Mouse (Mus musculus) layer of hippocampus, adult 2 months (tissue): ENCODE measurements around the gene Pex14. TPM values are rescaled to one million over a fixed set of nuclear protein-coding genes. Genes with fewer than 3 reads are reported as not detected.
"Not testable (repeated sequence)": the region's sequence is repeated elsewhere in the genome, so short reads cannot be mapped to it uniquely, and the experiment has no call there.

Source experiments
- DNase-seq, 2 experiments: peaks; one replicate each; pipeline ENCODE4 v3.0.0; 2022; ENCODE audit warnings: low spot score in 2 of 2
- H3K27ac ChIP-seq: fragments of 200-600 bp; 2 replicates; pipeline ENCODE4 v1.8.1; 2022
- H3K4me3 ChIP-seq: fragments of 200-600 bp; 2 replicates; pipeline ENCODE4 v1.8.1; 2022; ENCODE audit warnings: mild to moderate bottlenecking
- CTCF ChIP-seq: fragments of 200-600 bp; conservative IDR thresholded peaks from 2 replicates; pipeline ENCODE4 v1.8.1; 2022; ENCODE audit warnings: antibody characterized with exemption, mild to moderate bottlenecking, moderate library complexity
- total RNA-seq, 2 experiments: library from RNA; stranded (reverse); gene quantifications; 2 replicates each; pipeline ENCODE4 v1.2.3; 2021

The Pex14 gene
- total RNA-seq, 2 experiments from 2014 or later: 47.8 to 48.5 TPM

DNA sequence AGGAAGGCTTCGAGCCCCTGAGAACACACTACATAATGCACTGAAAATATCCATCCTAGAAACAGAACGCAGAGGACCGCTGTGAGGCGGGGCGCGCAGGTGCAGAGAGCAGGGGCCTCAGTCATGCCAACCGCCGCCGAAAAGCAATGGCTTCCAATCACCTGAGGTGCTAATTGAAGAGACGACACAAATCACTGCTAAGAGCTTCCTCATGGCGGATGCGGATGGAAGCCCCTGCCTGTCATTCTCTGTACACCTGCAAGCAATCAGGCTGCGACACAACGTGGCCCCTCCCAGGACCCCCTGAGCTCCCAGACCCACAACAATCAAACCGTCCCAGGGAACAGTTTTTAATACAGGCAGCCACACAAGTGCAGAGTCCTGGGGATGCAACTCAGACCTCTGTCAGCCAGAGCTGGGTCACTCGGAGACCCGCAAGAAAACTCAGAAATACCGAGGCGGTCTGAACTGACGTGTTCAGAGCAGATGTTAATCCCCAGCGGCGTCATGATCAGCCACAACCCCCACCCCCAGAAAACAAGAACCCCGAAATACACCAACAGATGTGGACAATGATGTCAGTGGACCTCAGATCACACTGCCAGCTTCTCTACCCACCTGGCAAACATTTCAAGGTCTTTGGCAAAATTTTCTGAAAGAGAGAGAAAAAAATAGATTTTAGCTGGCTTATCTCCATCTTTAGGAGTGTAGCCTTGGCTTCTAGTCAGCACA lies 31.5 kb upstream of the Pex14 start:
- H3K27ac ChIP-seq: no peak overlapping the region

DNA sequence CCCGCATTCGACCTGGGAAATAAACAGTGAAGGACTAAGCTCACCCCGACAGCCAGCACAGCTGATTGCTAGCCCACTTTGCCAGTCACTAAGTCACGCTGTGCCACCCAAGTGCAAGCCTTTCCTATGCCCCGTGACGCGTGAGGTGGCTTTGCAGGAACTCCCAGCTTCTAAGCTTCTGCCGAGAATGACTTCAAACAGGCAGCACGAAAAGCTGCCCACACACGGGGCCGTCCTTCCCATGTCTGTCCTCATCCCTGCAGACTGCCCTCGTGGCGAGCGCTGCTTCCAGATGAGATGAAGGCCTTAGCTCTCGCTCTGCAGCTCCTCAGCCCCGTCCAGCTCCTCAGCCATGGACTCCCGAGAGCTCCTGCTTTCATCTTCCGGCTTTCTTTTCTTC lies 28.8 kb upstream of the Pex14 start:
- no peak for TF ChIP-seq CTCF
- Histone ChIP-seq H3K4me3 (no peak overlapping the region), H3K27ac (no peak overlapping the region)
- DNase-seq: no peak

More for the DNA sequence above, 31.5 kb upstream of the Pex14 start:
- H3K4me3 ChIP-seq: no peak overlapping the region
- no peak for TF ChIP-seq CTCF
- DNase-seq: no peak

DNA sequence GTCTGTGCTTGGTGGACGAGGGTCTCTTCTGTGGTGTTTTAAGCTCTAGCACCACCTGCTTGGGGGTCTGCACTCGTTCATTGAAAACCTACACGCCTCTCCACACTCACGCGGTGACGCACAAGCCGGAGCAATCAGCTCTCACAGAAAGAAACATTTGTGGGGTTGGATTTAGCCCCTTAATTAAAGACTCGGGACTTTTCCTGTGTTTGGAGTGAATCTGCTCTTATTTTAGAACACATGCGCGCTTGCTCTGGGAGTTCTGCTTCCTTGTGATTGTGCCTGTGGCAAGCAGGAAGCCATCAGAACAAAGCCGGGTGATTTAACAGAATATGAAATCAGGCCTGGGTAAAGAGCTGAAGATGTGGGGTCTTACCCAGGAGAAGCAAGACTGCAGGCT lies 27.0 kb upstream of the Pex14 start, which contains the start of gene Cort:
Gene Cort (minus strand): TSS at position 101 of the 400 bp plus-strand sequence.
- Histone ChIP-seq H3K4me3 (no peak within 1 kb of the TSS), H3K27ac (no peak within 1 kb of the TSS)
- no peak for DNase-seq
- TF ChIP-seq CTCF: no peak

DNA sequence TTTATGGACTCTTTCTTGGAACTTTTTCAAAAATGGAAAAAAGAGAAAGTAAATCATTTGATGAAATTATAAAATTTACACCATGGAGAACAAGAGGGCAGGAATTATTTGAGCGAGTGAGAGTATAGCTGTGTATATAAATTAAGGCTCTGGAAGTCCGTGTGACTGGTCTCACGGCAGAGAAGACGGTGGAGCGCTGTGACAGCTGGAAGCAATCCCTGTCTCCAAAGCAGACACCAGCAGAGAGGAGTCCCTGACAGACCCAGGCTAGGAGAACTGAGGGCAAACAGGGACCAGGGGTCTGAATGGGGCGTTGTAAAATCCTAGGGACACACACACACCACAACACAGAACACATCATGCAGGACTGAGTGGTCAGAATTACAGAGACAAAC lies 26.4 kb upstream of the Pex14 start:
- DNase-seq: no peak
- TF ChIP-seq CTCF: no peak

DNA sequence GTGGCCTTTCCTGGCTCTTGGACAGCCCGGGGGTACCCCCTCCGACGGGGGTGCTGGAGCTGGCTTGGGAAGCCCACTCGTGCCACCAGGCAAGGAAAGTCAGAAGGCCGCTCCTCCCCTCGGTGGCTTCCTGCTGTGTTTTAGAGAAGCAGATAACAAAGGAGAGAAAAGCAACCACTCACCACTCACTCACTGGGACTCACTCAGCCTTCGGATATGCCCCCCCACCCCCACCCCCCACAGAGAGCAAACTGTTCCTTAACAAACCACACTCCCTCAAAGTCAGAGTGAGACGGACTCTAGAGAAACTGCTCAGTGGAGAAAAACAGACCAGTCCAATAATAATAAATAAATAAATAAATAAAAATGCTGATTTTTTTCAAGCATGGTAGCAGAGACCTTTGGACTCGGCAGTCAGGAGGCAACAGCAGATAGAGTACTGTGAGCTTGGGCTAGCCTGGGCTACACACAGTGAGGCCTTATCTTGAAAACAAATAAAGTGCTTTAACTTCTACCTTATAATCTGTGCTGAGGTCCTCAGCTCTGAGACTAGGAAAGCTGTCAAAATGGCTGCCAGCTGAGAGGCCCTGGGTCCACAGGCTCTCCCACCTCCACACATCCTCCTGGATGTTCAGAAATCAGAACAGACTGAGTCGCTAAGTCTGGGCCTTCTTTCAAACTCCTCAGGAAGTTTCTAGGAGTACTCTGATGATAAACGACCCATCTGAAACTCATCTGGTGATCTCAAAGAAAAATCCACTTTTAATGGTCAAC lies 25.9 kb upstream of the Pex14 start:
- TF ChIP-seq CTCF: no peak
- H3K27ac ChIP-seq: no peak overlapping the region
- no peak for DNase-seq
- no peak overlapping the region for H3K4me3 ChIP-seq

More for the DNA sequence above, 26.4 kb upstream of the Pex14 start:
- Histone ChIP-seq H3K4me3 (no peak overlapping the region), H3K27ac (no peak overlapping the region)

DNA sequence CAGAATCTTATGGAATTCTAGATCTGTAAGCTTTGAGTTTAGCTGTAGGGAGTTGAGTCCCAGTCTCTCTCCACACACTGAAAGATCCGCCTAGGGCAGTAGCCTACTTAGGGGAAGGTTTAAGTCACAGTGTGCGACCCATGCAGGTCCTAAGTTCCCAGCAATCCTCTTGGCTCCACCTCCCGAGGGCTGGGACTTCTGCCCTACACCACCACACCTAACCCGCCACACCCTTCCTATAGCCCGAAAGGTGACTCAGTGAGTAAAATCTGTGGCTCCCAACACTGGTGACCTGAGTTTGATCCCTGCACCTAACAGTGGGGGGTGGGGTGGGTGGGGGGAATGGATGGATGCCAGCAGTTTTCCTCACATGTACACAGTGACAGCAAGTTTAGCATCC lies 23.8 kb upstream of the Pex14 start:
- Histone ChIP-seq H3K4me3 (no peak overlapping the region), H3K27ac (no peak overlapping the region)
- TF ChIP-seq CTCF: no peak
- DNase-seq: no peak

DNA sequence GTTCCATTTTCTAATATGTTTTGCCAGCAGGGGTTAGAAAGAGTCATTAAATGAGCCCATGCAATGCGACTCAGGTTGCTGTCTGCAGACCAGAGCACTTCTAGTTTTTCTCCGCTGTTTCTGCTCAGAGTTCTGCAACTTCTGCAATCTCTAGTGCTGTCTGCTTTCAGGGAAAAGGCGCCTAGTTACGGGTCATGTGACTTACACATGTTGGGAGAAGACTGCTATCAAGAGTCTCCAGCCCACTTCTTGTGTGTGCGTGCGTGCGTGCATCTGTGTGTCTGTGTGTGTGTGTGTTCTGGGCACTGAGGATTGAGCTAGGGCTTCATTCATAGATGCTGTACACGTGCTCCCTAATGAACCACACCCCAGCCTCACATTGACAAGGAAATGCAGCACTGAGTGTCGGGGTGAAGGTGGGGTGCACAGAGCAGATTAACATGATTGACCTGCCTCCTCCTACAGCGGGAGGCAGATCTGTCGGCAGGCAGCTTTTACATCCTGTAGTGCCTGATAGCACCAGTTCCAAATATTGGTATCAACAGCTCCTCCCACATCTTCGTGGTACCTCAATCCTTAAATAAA lies 20.4 kb upstream of the Pex14 start:
- H3K4me3 ChIP-seq, DNase-seq, H3K27ac ChIP-seq: not testable (repeated sequence)

DNA sequence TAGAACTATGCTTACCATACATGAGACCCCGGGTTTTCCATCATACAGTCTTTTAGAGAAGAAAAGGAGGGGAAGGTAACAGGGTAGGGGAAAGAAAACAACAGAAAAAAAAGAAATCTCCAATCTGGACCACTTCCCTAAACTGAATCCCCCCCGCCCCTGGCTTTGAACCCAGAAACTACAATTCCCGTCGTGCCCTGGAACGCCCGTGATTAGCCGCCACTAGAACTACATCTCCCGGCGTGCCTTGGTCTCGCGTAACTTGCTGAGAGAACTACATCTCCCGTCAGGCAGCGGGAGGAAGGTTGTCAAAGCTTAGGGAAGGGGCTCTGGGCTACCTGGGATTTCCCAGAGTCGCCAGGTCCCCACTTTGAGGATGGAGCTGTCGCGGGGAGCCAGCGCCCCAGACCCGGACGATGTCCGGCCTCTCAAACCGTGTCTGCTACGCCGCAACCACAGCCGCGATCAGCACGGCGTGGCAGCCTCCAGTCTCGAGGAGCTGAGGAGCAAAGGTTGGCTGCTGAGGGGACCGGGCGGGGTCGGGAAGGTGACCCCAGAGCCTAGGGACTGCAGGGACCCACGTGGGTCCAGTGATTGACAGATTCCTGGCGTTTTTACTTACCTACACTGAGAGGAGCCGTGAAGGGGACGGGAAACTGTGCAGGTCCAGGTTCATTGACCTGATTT lies 4.3 kb upstream of the Pex14 start, which contains the start of gene Dffa:
Gene Dffa (plus strand): TSS at position 272 of the 687 bp plus-strand sequence.
- peak within 1 kb of the TSS; percentile 92 for H3K4me3 ChIP-seq
- TF ChIP-seq CTCF: peak; percentile 69
- peak; percentile 93 to 94 for DNase-seq
- H3K27ac ChIP-seq: peak within 1 kb of the TSS; percentile 84

DNA sequence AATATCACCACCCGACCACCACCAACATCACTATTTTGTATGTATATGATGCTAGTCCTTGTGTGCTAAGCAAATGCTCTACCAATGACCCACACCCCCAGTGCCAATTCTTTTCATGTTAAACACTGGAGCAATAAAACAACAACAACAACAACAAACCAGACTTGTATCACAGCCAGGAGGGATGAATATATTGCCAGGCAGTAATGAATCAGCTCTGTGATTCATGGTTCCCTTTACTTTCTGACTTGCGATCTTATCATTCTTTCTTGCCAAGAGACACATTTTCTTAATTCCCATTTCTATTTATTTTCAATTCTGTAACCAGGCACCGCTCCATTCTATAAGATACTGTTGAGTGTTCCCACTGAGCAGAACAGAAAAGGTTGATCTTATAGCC lies 1.8 kb upstream of the Pex14 start:
- H3K27ac ChIP-seq: no peak overlapping the region
- no peak for TF ChIP-seq CTCF
- no peak for DNase-seq

DNA sequence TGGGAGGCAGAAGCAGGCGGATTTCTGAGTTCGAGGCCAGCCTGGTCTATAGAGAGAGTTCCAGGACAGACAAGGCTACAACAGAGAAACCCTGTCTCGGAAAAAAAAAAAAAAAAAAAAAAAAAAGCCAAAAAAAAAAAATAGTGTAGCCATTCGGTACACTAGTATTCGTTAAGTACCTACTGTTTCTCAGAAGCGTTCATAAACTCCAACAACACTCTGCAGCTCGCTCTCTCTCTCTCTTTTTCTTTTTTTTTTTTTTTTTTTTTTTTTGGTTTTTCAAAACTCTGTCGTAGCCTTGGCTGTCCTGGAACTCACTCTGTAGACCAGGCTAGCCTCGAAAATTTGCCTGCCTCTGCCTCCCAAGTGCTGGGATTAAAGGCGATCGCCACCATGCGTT lies 773 bp upstream of the Pex14 start:
- DNase-seq, H3K27ac ChIP-seq, H3K4me3 ChIP-seq: not testable (repeated sequence)

More for the DNA sequence above, 1.8 kb upstream of the Pex14 start:
- H3K4me3 ChIP-seq: no peak overlapping the region

DNA sequence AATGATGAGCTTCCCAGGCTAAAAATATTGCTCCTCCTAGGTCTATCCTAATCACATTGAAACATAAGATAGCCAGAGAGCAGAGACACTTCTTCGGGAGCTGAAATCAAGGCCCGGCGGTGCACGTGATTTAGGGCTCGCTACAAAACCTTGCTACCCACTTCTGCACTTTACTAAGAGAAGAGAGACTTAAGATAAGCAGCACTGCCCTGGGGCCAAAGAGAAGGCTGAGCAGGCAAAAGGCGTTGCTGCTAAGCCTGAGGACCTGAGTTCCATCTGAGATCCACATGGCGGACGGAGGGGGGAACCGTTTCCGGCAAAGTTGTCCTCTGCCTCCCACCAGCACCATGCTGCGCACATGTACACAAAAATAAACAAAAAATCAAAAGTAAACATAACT lies 1.1 kb downstream of the Pex14 start:
- no peak for DNase-seq
- no peak for TF ChIP-seq CTCF
- peak overlapping the region; percentile 90 for H3K4me3 ChIP-seq
- H3K27ac ChIP-seq: 0 out of 2 replicates have a peak overlapping the region, but pooled peaks have one; percentile 95

DNA sequence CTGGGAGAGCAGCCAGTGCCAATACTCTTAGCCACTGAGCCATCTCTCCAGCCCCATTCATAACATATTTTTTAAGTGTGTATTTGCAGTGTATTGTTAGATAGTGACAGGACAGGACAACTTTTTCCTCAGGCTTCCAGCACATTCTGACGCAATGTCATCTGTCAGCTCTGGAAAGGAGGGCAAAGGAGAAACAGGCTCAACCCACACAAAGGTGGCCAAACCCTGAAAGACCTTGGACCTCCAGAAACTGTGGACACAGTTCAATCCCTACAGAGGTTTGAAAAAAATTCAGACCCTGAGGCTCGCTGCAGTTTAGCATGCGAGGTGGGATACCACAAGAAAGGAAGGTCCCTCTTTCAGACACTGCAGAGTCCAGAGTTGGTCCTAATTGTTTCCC lies 1.7 kb downstream of the Pex14 start:
- H3K4me3 ChIP-seq: peak overlapping the region; percentile 90

DNA sequence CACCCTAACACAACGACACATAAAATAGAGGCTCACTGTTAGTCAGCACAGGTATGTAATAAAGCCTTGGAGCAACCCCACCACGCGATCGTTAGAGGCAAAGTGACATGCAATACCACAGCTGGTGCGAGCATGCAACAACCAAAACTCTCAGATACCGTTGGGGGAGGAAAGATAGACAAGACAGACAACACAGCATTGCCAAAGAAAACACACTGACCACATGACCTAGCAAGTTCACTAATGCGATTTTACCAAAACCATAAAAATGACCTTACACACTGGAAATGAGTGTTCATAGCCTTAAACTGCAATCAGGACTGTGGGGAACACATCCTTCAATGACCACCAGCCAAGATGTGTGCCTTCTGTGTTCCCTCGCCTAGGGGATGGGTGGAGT lies 8.3 kb downstream of the Pex14 start:
- TF ChIP-seq CTCF: no peak
- no peak for DNase-seq
- Histone ChIP-seq H3K4me3 (no peak overlapping the region), H3K27ac (no peak overlapping the region)

More for the DNA sequence above, 1.7 kb downstream of the Pex14 start:
- no peak for TF ChIP-seq CTCF
- H3K27ac ChIP-seq: no peak overlapping the region
- no peak for DNase-seq
